Mouse (Mus musculus) megakaryocyte-erythroid progenitor cell, adult 5-6 weeks (primary cell): ENCODE measurements at regions not wholly inside any gene's neighbourhood (a gene's known extent, or its start where the extent isn't known, plus 50 kb on each side); places are given as distances from the start of the nearest gene placed in this dataset.
"Not testable (repeated sequence)": the region's sequence is repeated elsewhere in the genome, so short reads cannot be mapped to it uniquely, and the experiment has no call there.

Experiments
- ATAC-seq: replicated peaks from 2 replicates; pipeline ENCODE4 v1.8.0; 2016; ENCODE audit warnings: mild to moderate bottlenecking, inconsistent platforms; ENCODE audit not compliant: severe bottlenecking, poor library complexity, low FRiP score, low TSS enrichment

DNA sequence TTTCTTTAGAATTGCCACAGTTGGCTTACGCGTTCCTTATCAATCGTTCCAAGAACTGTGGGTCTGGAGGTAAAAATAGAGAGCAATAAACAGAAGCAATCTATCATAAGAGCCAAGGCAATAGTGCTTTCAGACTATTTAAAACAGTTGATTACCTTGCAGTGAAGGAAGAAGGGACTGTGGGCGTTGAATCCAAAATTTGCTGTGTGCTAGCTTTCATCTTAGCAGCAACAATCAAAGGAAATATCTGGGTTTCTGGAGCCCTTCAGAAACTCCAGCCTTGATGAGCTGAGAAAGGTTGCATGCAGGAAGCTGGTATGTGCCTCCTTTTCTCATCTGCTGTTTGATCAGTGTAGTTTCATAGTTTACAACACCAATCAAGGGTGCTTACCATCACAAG, 136.1 kb upstream of the Thrb start:
- ATAC-seq: no peak

DNA sequence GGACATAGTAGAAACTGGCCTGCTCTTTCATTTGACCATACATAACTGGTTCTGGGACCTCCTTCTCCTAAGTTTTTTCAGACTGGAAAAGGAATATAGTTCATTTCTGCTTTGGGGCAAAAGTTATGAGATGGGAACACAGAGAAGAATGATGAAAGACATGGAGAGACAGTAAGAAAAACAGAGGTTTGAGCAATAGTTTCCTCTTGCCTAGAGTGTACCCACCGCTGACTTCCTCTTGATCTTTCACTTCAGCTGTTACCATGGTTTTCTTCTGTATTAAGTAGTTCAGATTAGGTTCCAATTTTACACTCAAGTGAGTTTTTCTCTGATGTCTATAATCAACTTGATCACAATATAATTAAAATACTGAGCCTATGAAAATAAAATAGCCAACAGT, 120.7 kb upstream of the Thrb start:
- no peak for ATAC-seq

DNA sequence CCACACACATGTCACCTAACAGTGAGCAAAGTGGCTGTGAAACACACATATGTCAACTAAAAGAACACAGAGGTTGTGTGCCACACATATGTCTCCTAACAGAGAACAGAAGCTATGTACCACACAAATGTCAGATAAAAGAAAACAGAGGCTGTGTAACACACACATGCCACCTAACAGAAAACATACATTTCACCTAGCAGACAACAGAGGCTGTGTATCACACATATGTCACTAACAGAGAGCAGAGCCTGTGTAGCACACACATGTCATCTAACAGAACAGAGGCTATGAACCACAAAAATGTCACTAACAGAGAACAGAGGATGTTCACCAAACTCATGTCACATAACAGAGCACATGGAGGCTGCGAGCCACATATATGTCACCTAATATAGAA, 103.6 kb upstream of the Thrb start:
- ATAC-seq: no peak

DNA sequence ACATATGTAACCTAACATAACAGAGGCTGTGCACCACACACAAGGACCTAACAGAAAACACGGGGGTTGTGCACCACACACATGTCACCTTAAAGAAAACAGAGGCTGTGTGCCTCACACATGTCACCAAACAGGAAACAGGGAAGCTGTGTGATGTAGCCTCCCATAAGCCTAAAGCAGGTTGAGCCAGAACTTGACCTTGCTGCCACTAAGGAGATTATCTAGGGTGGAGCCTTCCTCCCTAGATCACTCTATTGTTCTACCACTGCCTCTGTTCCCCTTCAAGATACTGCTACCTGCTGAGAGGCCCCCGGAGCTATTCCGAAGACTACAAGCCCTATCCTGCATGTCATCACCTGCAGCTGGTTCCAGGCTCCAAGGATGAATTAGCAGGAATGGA, 100.1 kb upstream of the Thrb start:
- ATAC-seq: not testable (repeated sequence)

DNA sequence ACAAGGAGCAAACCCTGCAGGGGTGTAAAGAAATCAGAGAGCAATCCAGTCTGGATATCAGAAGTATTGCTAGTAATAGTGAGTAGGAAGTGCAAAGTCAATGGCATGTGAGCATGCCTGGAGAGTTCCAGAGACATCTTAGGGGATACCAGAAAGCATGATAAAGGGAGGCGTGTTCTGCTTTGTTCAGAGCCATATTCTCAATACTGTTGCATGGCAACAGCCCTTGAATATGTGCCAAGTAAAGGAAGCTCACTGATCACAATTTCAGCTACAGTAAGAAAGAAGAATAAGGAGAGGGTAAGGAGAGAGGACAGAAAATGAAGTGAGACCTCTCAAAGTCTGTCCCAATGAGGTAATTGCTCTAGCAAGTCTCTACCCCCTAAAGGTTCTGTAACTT, 92.1 kb upstream of the Thrb start:
- no peak for ATAC-seq

DNA sequence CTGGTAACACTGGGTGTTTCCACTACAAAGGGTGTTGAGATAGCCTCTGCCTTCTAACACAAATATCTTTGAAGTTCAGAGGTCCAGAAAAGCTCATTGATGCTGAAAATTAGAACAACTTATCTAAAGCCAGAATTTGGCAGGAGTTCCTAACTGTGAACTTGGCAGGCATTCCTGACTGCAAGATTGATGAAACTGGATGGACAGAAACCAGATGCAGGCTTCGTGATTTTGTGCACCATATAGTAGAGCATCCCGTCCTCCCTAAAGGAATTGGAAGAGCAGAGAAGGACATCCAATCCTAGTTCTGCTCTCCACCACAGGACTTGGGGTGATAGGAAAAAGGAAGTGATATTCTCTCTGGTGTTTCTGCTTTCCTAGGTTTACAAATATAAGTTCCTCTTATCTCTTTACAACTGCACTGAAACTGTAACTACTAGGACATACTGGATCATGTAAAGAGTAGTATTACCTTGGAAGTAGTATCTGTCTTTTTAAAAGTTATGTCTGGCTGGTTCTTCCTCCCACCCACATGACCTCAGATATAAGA, 90.9 kb upstream of the Thrb start:
- ATAC-seq: no peak

DNA sequence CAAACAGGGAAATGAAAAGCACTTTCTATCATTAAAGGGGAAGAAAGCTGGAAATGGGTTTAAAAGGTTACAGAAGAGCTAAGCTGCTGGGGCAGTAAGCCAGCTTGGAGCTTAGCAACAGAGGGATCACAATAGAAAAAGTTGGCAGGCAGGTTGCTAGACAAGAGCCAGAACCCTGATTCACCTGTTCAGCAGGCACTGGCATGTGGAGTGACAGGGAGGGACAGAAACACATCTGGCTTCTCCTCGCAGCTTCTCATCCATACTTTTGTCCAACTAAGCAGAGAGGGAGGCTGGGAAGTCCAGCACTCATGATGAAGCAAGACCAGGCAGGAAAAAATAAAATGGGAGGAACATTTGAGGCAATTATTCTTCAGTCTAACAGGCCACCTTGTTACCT, 81.3 kb upstream of the Thrb start:
- no peak for ATAC-seq

DNA sequence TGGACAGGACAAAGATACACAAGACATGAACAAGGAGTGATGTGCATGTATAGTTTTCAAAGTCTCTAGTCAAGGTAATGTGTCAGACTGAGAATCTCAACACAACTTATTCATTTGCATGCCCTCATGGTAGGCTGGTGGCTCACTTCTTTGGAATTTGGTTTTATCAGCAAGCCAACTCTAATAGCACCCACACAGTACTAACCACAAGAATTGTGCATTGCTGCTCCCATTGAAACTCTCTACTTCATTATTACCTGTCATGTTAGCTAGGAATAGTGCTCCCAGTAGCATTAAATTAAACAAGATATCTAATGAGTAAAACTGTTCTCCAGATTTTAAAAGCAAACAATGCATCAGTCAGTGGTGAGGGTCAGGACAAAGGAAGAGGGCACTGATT, 70.5 kb upstream of the Thrb start:
- no peak for ATAC-seq

DNA sequence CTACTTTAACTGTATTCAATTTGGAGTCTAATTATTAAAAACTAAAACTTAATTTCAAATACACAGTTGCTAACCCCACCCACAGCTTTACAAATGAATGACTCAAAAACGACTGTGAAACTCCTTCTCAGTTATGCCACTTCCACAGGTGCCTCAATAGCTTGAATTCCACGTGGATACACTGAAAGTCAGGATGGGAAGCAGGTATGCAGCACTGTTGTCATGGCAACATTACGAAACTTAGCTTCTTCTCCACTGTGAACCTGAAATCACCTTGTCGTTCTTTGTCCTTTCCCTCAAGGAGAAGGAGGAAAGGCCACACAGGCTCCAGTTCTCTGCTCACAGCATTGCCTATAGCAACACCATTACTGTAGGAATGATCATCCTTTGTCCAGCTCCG, 60.5 kb upstream of the Thrb start:
- ATAC-seq: no peak

DNA sequence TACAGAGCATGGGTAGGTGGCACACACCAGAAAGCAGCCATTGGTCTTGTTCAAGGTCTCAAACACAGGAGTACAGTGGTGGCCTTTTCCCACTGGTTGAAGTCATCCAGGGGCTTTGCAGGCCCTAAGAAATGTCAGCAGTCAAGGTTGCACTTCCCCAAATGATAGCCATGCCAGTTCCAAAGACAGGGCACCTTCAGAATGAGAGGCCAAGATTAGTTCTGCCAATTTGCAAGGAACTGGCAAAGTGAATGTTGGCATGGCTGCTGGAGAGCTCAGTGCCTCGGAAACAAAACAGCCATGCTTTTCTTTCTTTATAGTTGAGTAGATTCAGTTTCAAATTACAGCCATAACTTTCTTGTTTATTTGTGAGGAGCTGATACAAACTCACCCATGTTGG, 57.7 kb upstream of the Thrb start:
- ATAC-seq: no peak

DNA sequence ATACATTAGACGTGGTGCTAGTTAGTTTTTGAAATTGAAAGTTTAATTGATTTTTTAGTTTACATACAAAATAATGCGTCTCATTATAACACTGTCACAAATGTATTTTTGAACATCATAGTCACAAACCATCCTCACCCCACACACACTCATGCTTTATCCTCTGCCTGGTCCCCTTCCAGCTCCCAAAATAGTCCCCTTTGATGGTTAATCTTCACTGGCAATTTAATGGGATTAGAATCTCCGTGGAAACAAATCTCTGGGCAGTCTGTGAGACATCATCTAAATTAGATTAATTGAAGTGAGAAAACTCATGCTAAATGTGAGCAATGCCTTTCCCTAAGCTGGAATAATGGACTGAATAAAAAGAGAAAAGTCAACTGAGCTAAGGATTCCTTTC, 54.0 kb upstream of the Thrb start:
- no peak for ATAC-seq

DNA sequence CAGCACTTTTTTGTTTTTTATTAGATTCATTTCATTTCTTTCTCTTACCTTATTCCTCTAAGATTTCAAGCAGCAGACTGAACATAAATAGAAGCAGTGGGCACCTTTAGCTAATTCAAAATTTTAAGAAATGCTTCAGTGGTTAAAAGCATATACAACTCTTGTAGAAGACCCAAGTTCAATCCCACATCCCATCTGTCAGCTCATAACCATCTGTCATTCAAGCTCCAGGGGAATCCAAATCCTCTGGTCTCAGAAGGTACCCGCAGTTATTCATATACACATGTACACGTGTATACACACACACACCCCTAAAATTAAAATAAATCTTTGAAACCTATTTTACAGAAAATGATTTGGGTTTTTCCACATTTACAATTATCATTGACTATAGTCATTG, 52.9 kb upstream of the Thrb start:
- no peak for ATAC-seq
